Mouse (Mus musculus) common myeloid progenitor, adult 5-6 weeks (primary cell): ENCODE results near the gene Krtap13-1. TPM values are rescaled to one million over a fixed set of nuclear protein-coding genes. Genes with fewer than 3 reads are reported as not detected.
"Not testable (repeated sequence)": the region's sequence is repeated elsewhere in the genome, so short reads cannot be mapped to it uniquely, and the experiment has no call there.

Experiments
- ATAC-seq: replicated peaks from 2 replicates; pipeline ENCODE4 v1.8.0; 2016; ENCODE audit warnings: low read depth, mild to moderate bottlenecking, moderate TSS enrichment, inconsistent platforms; ENCODE audit not compliant: poor library complexity, severe bottlenecking
- total RNA-seq: library from RNA; stranded (forward); fragments of 200-1000, 187-1606 nt; gene quantifications from 2 replicates; pipeline ENCODE4 v1.2.3, GENCODE M21; 2017

The Krtap13-1 gene
- total RNA-seq, result not detected in 2 replicates

DNA sequence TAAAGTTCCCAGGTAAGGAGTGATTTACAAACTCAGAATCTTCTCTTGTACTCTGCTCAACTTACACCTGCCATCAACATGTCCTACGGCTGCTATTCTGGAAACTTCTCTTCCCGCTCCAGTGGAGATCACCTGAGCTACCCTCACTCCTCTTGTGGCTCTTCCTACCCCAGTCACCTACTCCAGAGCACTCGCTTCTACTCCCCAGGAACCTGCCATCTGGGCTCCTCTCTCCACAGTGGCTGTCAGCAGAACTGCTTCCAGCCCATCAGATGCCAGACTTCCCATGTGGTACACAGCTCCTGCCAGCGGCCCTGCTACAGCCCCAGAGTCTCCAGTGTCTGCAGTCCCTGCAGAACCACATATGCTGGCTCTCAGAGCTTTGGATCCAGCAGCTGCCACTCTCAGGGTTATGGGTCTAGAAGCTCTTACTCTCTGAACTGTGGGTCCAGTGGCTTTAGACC lies at the start of gene Krtap13-1:
Gene Krtap13-1 (plus strand): TSS at position 51 of the 464 bp plus-strand sequence.
- ATAC-seq, result no peak

DNA sequence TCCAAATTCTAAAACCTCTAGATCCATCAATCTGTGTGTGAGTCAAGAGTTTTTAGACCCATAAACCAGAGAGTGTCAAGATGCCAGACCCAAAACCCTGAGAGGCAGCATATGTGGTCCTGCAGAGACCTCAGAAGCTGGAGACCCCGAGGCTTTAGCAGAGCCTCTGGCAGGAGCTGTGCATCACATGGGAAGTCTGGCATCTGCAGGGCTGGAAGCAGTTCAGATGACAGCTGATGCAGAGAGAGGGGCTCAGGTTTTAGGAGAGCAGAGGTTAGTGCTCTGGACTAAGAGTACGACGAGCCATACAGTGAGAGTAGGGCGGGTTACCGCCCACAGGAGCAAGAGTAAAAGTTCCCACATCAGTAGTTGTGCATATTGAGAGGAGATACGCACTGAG lies 49.6 kb upstream of the Krtap13-1 start:
- ATAC-seq, result no peak

DNA sequence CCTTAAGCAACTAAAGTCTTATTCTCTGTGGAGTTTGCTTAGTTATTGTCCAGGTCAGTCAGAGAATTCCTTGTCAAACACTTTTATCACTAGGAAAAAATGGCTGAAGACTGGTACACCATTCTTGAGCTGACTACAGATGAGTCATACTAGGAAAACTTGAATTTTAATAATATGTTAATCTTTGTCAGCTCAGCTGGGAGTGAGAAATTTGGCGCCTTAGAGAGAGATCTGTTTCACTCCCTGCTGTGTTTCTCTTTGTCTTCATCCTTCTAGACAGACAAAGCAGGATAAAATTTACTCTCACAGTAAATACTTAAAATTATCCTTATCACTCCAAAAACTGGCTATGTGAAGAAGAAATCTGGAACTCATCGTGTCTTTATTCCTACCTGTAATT lies 47.4 kb upstream of the Krtap13-1 start:
- no peak for ATAC-seq

DNA sequence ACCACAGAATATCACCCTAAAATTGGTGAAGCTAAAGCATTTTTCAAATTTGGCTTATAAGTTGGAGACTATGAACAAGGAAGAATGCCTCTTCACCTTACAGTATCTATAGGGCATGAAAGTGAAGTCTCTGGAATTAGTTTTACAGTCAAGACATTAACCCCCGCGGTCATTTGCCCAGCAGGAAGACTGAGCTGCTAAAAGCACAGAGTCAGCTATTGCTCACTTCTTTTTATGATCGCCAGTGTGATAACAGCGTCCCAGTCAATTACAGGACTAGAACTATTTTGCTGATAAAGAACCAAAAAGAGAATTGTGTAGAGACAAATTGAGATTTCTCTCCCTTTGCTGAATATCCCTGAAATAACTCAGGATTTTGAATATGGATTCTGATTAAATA lies 32.4 kb upstream of the Krtap13-1 start:
- no peak for ATAC-seq

- ATAC-seq, result peak; percentile 39; the same call in 1 of the 2 replicates
Measured at GRCm38 (mm10) chr16:88701072-88701864, 27.4 kb upstream of the Krtap13-1 start.

- ATAC-seq, result no peak
Measured at GRCm38 (mm10) chr16:88707496-88708012, 21.1 kb upstream of the Krtap13-1 start, which contains the start of gene 2310061N02Rik. TSS of gene 2310061N02Rik (minus strand) at chr16:88707962.

DNA sequence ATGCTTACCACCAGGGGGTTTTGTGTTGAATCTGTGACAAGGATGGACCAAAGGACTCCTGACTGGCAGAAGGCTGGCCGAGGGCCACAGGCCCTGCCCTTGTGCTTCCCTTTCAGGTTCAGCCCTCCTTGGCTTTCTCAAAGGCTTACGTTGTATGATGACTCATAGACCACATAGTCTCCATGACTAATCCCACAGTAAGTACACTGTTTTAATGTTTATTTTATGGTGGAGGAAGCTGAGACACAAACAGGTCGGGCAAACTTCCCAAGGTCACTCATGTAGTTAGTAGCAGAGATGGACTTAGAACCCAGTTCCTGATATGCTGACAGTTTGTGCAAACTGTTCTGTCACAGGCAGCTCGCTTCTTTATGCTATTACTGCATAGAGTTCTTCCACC lies 17.9 kb upstream of the Krtap13-1 start:
- ATAC-seq, result no peak

DNA sequence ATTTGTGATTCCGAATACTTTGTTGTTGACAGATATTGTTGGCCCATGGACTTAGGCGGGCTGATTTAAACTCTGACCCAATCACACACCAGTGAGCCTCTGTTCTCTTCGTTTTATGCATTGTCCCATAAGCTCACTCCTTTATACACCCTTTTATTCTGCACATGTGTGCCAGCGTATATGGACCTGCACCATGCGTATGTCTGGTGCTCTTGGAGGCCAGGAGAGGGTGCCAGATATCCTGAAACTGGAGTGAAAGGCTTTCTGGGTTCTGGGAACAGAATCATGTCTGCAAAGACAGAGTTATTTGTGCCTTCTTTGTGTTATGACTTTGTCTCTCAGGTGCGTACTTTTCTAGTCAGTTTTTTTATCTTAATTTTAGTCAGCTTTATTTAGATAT lies 17.4 kb upstream of the Krtap13-1 start:
- ATAC-seq, result no peak

DNA sequence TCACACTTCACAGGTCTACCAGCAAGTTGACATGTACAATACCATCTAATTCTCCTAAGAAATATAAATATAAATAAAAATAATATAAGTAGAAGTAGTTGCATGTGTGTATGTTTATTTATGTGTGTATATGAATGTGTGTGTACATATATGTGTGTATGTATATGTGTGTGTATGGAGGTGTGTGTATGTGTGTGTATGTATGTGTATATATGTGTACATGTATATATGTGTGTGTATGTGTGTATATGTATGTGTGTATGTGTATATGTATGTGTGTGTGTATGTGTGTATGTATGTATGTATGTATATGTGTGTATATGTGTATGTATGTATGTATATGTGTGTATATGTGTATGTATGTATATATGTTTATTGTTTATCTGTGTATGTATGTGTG lies 12.1 kb upstream of the Krtap13-1 start:
- ATAC-seq, result no peak

DNA sequence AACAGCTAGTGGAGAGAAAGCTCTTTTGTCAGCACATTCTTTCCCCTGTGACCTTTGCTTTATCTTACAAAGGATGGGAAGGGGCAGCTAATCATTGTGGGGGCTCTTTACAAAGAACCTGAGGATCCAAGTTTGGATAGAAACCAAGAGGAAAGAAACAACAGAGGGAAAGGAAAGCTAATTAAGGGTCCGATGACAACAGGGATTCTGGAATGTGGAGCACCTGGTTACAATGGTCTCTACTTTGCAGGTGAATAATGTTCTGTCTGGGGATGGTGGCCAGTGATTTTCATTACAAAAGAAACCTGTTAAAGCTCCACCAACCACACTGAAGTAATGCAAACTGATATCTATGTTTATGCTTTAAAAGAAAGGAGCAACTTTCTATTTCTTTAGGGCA lies 8.6 kb upstream of the Krtap13-1 start:
- ATAC-seq, result no peak

- ATAC-seq, result no peak
Measured at GRCm38 (mm10) chr16:88735391-88735790, 6.7 kb downstream of the Krtap13-1 start.

DNA sequence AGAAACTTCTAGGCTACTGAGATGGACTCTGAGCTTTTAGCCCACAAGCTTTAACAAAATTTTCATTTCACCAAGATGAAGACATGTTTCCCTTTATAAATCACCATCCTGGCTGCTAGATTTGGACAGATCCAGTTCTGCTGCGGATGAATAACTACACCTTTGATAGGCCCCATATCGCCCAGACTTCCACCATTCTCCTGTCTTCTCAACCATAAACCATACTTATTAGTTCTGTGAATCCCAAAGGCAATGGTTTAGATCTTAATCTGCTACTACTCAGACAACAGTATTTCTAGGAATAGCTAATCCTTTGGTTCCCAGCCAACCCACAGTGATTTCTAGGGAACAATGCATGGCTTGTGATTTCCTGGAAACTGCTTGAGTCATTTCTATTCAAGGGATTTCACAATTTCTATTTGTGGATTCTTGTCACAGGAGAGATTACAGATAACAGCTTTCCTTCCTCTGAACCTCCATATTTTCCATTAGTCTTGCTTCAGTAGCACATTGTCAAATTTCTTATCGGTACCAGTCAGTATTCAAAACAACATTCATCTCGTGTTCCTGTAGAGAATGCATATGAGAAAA lies 16.2 kb downstream of the Krtap13-1 start:
- no peak for ATAC-seq

GRCm38 (mm10) chr16:88747943-88748342 lies 19.3 kb downstream of the Krtap13-1 start:
- no peak for ATAC-seq

DNA sequence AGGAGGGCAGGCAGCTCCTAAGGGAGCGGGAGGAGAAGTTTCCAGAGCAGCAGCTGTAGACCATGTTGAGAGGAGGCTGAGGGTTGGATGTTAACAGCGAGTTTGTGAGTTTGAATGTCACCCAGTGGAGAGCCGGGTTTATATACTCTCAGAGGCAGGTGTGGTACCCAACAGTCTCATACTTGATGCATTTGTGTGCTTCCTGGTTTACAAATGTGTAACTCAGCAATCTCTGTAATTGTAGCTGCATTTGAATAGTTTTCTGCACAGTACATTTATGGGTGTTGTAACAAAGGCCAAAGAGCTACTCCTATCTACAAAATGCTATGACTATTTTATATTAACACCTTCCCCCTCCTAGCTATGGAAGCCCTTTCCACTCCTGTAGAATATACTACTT lies 22.9 kb downstream of the Krtap13-1 start, which contains the start of gene Krtap13:
Gene Krtap13 (minus strand): TSS at position 101 of the 400 bp plus-strand sequence.
- ATAC-seq, result not testable (repeated sequence)

- not testable (repeated sequence) for ATAC-seq
Measured at GRCm38 (mm10) chr16:88758547-88758946, 29.9 kb downstream of the Krtap13-1 start, which contains the start of gene 2310034C09Rik. TSS of gene 2310034C09Rik (plus strand) at chr16:88758847.

- no peak for ATAC-seq
Measured at GRCm38 (mm10) chr16:88774106-88774505, 45.4 kb downstream of the Krtap13-1 start, which contains the start of gene 2310057N15Rik. TSS of gene 2310057N15Rik (minus strand) at chr16:88774206.

DNA sequence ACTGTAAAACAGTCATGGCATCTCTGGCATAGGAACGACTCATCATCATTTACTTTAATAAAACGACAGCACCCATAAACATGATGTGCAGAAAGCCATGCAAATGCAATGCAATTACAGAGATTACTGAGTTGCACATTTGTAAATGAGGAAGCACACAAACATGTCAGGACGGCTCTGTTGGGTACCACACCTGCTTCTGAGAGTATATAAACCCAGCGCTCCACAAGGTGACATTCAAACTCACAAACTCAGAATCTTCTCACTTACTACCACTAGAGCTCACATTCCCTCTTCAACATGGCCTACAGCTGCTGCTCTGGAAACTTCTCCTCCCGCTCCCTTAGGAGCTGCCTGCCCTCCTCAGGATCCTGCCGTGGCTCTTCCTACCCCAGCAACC lies 48.9 kb downstream of the Krtap13-1 start, which contains the start of gene Gm5965:
Gene Gm5965 (plus strand): TSS at position 301 of the 400 bp plus-strand sequence.
- no peak for ATAC-seq
